ENCODE assay signal across 36 mouse cellular contexts in genomic region chr12:90095754-90096153, GRCm38 (mm10).
"Had no signal": no experiment of that assay in that cellular context is flagged by ENCODE, and none has a peak within 500 bp of the region (broad histone marks: within the 10 kb centered on the region; RNA-seq: fewer than 3 reads in every experiment).

No protein-coding gene starts in this region.

- H3K27ac ChIP-seq: heart, embryonic 10.5 days; heart, embryonic 13.5 days; heart, embryonic 15.5 days; hindbrain, embryonic 10.5 days; hindbrain, embryonic 12.5 days; hindbrain, embryonic 13.5 days; hindbrain, embryonic 14.5 days; hindbrain, embryonic 15.5 days; hindbrain, postnatal 0 days; intestine, embryonic 15.5 days; kidney, embryonic 15.5 days; kidney, postnatal 0 days; layer of hippocampus, adult 2 months; left cerebral cortex, adult 2 months had no signal

- H3K4me3 ChIP-seq: heart, embryonic 10.5 days; heart, embryonic 12.5 days; heart, embryonic 13.5 days; heart, embryonic 15.5 days; hindbrain, embryonic 10.5 days; hindbrain, embryonic 12.5 days; hindbrain, embryonic 13.5 days; hindbrain, embryonic 15.5 days; intestine, embryonic 15.5 days; kidney, embryonic 15.5 days; layer of hippocampus, adult 2 months; left cerebral cortex, adult 2 months had no signal

- H3K9ac ChIP-seq: heart, embryonic 12.5 days; heart, embryonic 13.5 days; heart, embryonic 15.5 days; hindbrain, embryonic 12.5 days; hindbrain, embryonic 13.5 days; hindbrain, embryonic 14.5 days; hindbrain, embryonic 15.5 days; intestine, embryonic 15.5 days; kidney, embryonic 15.5 days had no signal

- H3K9me3 ChIP-seq: heart, embryonic 10.5 days; heart, embryonic 12.5 days; heart, embryonic 13.5 days; heart, embryonic 15.5 days; hindbrain, embryonic 10.5 days; hindbrain, embryonic 12.5 days; hindbrain, embryonic 13.5 days; hindbrain, embryonic 15.5 days; intestine, embryonic 15.5 days; kidney, embryonic 15.5 days had no signal

- H3K27me3 ChIP-seq: heart, embryonic 12.5 days; heart, embryonic 13.5 days; heart, embryonic 15.5 days; hindbrain, embryonic 12.5 days; hindbrain, embryonic 13.5 days; hindbrain, embryonic 15.5 days; intestine, embryonic 15.5 days; kidney, embryonic 15.5 days had no signal

- DNase-seq: heart, postnatal 10 days; heart, postnatal 14 days; heart, postnatal 36 days; heart, postnatal 4 days; kidney, adult 11 months; kidney, adult 18-20 months; kidney, adult 2 months; kidney, adult 8-10 months; kidney, adult 9 months; kidney, postnatal 10 days; kidney, postnatal 14 days; kidney, postnatal 25 days; kidney, postnatal 36 days; kidney, postnatal 4 days; layer of hippocampus, adult 9-11 months; layer of hippocampus, postnatal 36 days had no signal

- H3K4me1 ChIP-seq: heart, embryonic 10.5 days; heart, embryonic 12.5 days; heart, embryonic 13.5 days; heart, embryonic 15.5 days; hindbrain, embryonic 10.5 days; hindbrain, embryonic 12.5 days; hindbrain, embryonic 13.5 days; hindbrain, embryonic 15.5 days; intestine, embryonic 15.5 days; kidney, embryonic 15.5 days had no signal

- H3K36me3 ChIP-seq: heart, embryonic 10.5 days; heart, embryonic 12.5 days; heart, embryonic 13.5 days; heart, embryonic 15.5 days; hindbrain, embryonic 10.5 days; hindbrain, embryonic 12.5 days; hindbrain, embryonic 13.5 days; hindbrain, embryonic 15.5 days; intestine, embryonic 15.5 days; kidney, embryonic 15.5 days had no signal

- H3K4me2 ChIP-seq: heart, embryonic 11.5 days; heart, embryonic 12.5 days; heart, embryonic 13.5 days; heart, embryonic 15.5 days; hindbrain, embryonic 12.5 days; hindbrain, embryonic 13.5 days; hindbrain, embryonic 14.5 days; hindbrain, embryonic 15.5 days; intestine, embryonic 15.5 days; kidney, embryonic 15.5 days had no signal

- ATAC-seq: hindbrain, embryonic 16.5 days; hindbrain, postnatal 0 days; inflammation-experienced regulatory T-cells, adult 6 months; intestine, embryonic 15.5 days; intestine, embryonic 16.5 days; intestine, postnatal 0 days had no signal
